Comparison of ENCODE assay signal across 18 mouse cellular contexts in the genomic region with DNA sequence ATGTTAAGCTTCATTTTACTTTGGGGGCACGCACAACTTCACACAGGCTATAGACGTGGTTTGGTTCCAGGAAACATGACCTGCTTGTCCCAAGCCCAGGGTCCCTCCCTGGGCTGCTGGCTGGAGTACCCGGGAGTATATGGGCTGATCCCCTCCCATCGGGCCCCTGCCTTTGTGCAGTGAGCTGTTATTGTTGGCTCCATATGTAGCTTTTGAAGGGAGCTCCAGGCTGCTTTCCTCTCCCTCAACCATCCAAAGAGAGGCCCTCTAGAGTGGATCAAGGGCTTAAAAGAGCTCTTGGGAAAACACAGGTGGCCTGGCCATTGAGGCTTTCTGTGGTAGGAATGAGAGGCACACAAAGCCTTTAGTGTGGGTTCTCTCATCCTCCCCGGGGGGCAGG.
DNase-seq lines count a peak whose midpoint lies in the region; ATAC-seq and TF ChIP-seq lines count a peak whose summit lies in the region.
"Had no signal": no experiment of that assay in that cellular context is flagged by ENCODE, and none has a peak within 500 bp of the region (broad histone marks: within the 10 kb centered on the region; RNA-seq: fewer than 3 reads in every experiment).

No protein-coding gene starts in this region.

- no peak for ATAC-seq in heart, embryonic 14.5 days (ENCODE audit: insufficient number of reproducible peaks, insufficient read depth, low FRiP score, low read depth)
- no peak for ATAC-seq in heart, embryonic 11.5 days (replicated peaks; ENCODE audit: insufficient number of reproducible peaks, low FRiP score, low TSS enrichment)
- ATAC-seq in embryonic facial prominence, embryonic 15.5 days (ENCODE audit: insufficient number of reproducible peaks, low FRiP score, low TSS enrichment, low read depth), result peak; percentile 36; the same call in 1 of the 2 replicates
- ATAC-seq in lung, postnatal 0 days, result peak; percentile 32; the same call in 1 of the 2 replicates
- ATAC-seq: intestine, embryonic 15.5 days had no signal

- no peaks in the 10 kb centered on the region for H3K27me3 ChIP-seq in heart, embryonic 14.5 days (ENCODE audit: control insufficient read depth, insufficient read depth, low read length)
- no peaks in the 10 kb centered on the region for H3K27me3 ChIP-seq in heart, embryonic 11.5 days (ENCODE audit: control insufficient read depth, insufficient read depth, low read length)
- H3K27me3 ChIP-seq in embryonic facial prominence, embryonic 15.5 days, result no peaks in the 10 kb centered on the region
- no peaks in the 10 kb centered on the region for H3K27me3 ChIP-seq in lung, postnatal 0 days (replicated peaks; ENCODE audit: insufficient read depth, low read length)
- H3K27me3 ChIP-seq: intestine, embryonic 15.5 days; liver, embryonic 15.5 days; neural tube, embryonic 12.5 days; stomach, embryonic 15.5 days had no signal

- 0 out of 2 replicates have a peak overlapping the region, but pooled peaks have one; percentile 22 for H3K9ac ChIP-seq in heart, embryonic 14.5 days (ENCODE audit: low read length)
- no peak overlapping the region for H3K9ac ChIP-seq in heart, embryonic 11.5 days (ENCODE audit: low read depth, low read length)
- no peak overlapping the region for H3K9ac ChIP-seq in embryonic facial prominence, embryonic 15.5 days
- H3K9ac ChIP-seq in lung, postnatal 0 days (replicated peaks; ENCODE audit: low read depth), result no peak overlapping the region
- H3K9ac ChIP-seq: intestine, embryonic 15.5 days; liver, embryonic 15.5 days; neural tube, embryonic 12.5 days; stomach, embryonic 15.5 days had no signal

- H3K4me2 ChIP-seq in heart, embryonic 14.5 days (ENCODE audit: low read length), result no peak overlapping the region
- no peak overlapping the region for H3K4me2 ChIP-seq in heart, embryonic 11.5 days
- no peak overlapping the region for H3K4me2 ChIP-seq in embryonic facial prominence, embryonic 15.5 days (replicated peaks)
- no peak overlapping the region for H3K4me2 ChIP-seq in lung, postnatal 0 days (replicated peaks; ENCODE audit: low read depth, low read length)
- H3K4me2 ChIP-seq: intestine, embryonic 15.5 days; liver, embryonic 15.5 days; neural tube, embryonic 12.5 days; stomach, embryonic 15.5 days had no signal

- no peak for TF ChIP-seq EP300 in lung, postnatal 0 days (IDR thresholded peaks at IDR 0.05)

- DNase-seq in lung, adult 18-20 months, result peak; percentile 31 to 48
- DNase-seq in lung, postnatal 14 days, result no peak
- peak; percentile 57 for DNase-seq in lung, postnatal 0 days (ENCODE audit: low spot score)
- no peak for DNase-seq in embryo, embryonic 11 days
- DNase-seq in right cerebral cortex, postnatal 36 days (ENCODE audit: low spot score in 2 of 2), result no peak
- DNase-seq: adrenal gland, postnatal 10 days; B cell, adult 2 months; cerebellum, adult 18-20 months; cerebellum, postnatal 36 days; heart, adult 2 months; left cerebral cortex, postnatal 4 days had no signal

- H3K36me3 ChIP-seq in heart, embryonic 14.5 days (ENCODE audit: control insufficient read depth, insufficient read depth, low read length), result no peaks in the 10 kb centered on the region
- no peaks in the 10 kb centered on the region for H3K36me3 ChIP-seq in heart, embryonic 11.5 days (ENCODE audit: control insufficient read depth, insufficient read depth, low read length)
- no peaks in the 10 kb centered on the region for H3K36me3 ChIP-seq in embryonic facial prominence, embryonic 15.5 days
- no peaks in the 10 kb centered on the region for H3K36me3 ChIP-seq in lung, postnatal 0 days (ENCODE audit: insufficient read depth, low read length)
- H3K36me3 ChIP-seq: intestine, embryonic 15.5 days; liver, embryonic 15.5 days; neural tube, embryonic 12.5 days; stomach, embryonic 15.5 days had no signal

- no peaks in the 10 kb centered on the region for H3K9me3 ChIP-seq in heart, embryonic 14.5 days (ENCODE audit: control insufficient read depth, low read length)
- no peaks in the 10 kb centered on the region for H3K9me3 ChIP-seq in heart, embryonic 11.5 days (replicated peaks; ENCODE audit: control insufficient read depth, low read length)
- H3K9me3 ChIP-seq in embryonic facial prominence, embryonic 15.5 days (replicated peaks), result no peaks in the 10 kb centered on the region
- no peaks in the 10 kb centered on the region for H3K9me3 ChIP-seq in lung, postnatal 0 days (ENCODE audit: low read length)
- H3K9me3 ChIP-seq: intestine, embryonic 15.5 days; liver, embryonic 15.5 days; neural tube, embryonic 12.5 days; stomach, embryonic 15.5 days had no signal

- TF ChIP-seq CTCF in lung, postnatal 0 days (IDR thresholded peaks at IDR 0.05), result no peak

- no peak overlapping the region for H3K4me3 ChIP-seq in heart, embryonic 14.5 days (ENCODE audit: control insufficient read depth in 1 of 2, insufficient read depth in 1 of 2, low read depth in 1 of 2, low read length in 2 of 2)
- no peak overlapping the region for H3K4me3 ChIP-seq in heart, embryonic 11.5 days (ENCODE audit: low read depth, low read length)
- H3K4me3 ChIP-seq in embryonic facial prominence, embryonic 15.5 days (replicated peaks), result no peak overlapping the region
- H3K4me3 ChIP-seq in lung, postnatal 0 days (ENCODE audit: low read depth, low read length), result no peak overlapping the region
- H3K4me3 ChIP-seq: heart, adult 2 months; intestine, embryonic 15.5 days; liver, embryonic 15.5 days; neural tube, embryonic 12.5 days; stomach, embryonic 15.5 days had no signal

- peaks cover 29 to 46% of the 10 kb centered on the region in 2 experiments for H3K4me1 ChIP-seq in heart, embryonic 14.5 days (ENCODE audit: control insufficient read depth in 2 of 2, insufficient read depth in 2 of 2, low read length in 2 of 2)
- H3K4me1 ChIP-seq in heart, embryonic 11.5 days (ENCODE audit: control insufficient read depth, insufficient read depth, low read length), result peaks cover 19% of the 10 kb centered on the region
- H3K4me1 ChIP-seq in embryonic facial prominence, embryonic 15.5 days, result peaks cover 19% of the 10 kb centered on the region
- peaks cover 21% of the 10 kb centered on the region for H3K4me1 ChIP-seq in lung, postnatal 0 days (ENCODE audit: insufficient read depth, low read depth, low read length)
- H3K4me1 ChIP-seq: intestine, embryonic 15.5 days; liver, embryonic 15.5 days; stomach, embryonic 15.5 days had no signal

- WGBS in heart, embryonic 14.5 days, result 46% methylated on average over 5 of the region's 5 CpGs
- WGBS in heart, embryonic 11.5 days (ENCODE audit: insufficient replicate concordance), result 66% methylated on average over 5 of the region's 5 CpGs
- WGBS in embryonic facial prominence, embryonic 15.5 days, result 53% methylated on average over 5 of the region's 5 CpGs
- WGBS in lung, postnatal 0 days, result 53% methylated on average over 5 of the region's 5 CpGs

- H3K27ac ChIP-seq in heart, embryonic 14.5 days (replicated peaks in 1 of 2; ENCODE audit: control insufficient read depth in 1 of 2, insufficient read depth in 1 of 2, low read depth in 2 of 2, low read length in 2 of 2), result peak overlapping the region; percentile 6 to 42; a peak in 2 of 4 replicates
- H3K27ac ChIP-seq in heart, embryonic 11.5 days (ENCODE audit: low read depth, low read length), result no peak overlapping the region
- H3K27ac ChIP-seq in embryonic facial prominence, embryonic 15.5 days (replicated peaks), result no peak overlapping the region
- no peak overlapping the region for H3K27ac ChIP-seq in lung, postnatal 0 days (ENCODE audit: low read length)
- H3K27ac ChIP-seq: heart, adult 2 months; intestine, embryonic 15.5 days; liver, embryonic 15.5 days; neural tube, embryonic 12.5 days; stomach, embryonic 15.5 days had no signal

Comparison
In these comparisons a context has a peak if more than half of its experiments do, and no peak if none do; other contexts are left out.
1. H3K27ac ChIP-seq: peak in heart, embryonic 14.5 days (2 of 2); none in heart, embryonic 11.5 days (single experiment), embryonic facial prominence, embryonic 15.5 days (single experiment) and lung, postnatal 0 days (single experiment).
2. DNase-seq: peak in lung, adult 18-20 months (2 of 2) and lung, postnatal 0 days (single experiment); none in lung, postnatal 14 days (single experiment), embryo, embryonic 11 days (single experiment) and right cerebral cortex, postnatal 36 days (0 of 2).
3. ATAC-seq: peak in embryonic facial prominence, embryonic 15.5 days (single experiment) and lung, postnatal 0 days (single experiment); none in heart, embryonic 14.5 days (single experiment) and heart, embryonic 11.5 days (single experiment).